Mouse (Mus musculus): ENCODE measurements around the gene Sgca.

The Sgca gene

GRCm38 (mm10) chr11:94942282-94943023, 33.7 kb downstream of the Sgca start:
- DNase-seq, result no peak

- DNase-seq, result no peak
Observed at GRCm38 (mm10) chr11:94941776-94942175, 34.4 kb downstream of the Sgca start.

- DNase-seq, result no peak
Observed at GRCm38 (mm10) chr11:94941121-94941520, 35.0 kb downstream of the Sgca start.

GRCm38 (mm10) chr11:94939280-94939679, 36.8 kb downstream of the Sgca start:
- DNase-seq, result peak; percentile 45

- DNase-seq, result no peak
Observed at GRCm38 (mm10) chr11:94938296-94938695, 37.8 kb downstream of the Sgca start.

- DNase-seq, result no peak
Observed at GRCm38 (mm10) chr11:94937787-94938186, 38.3 kb downstream of the Sgca start.

GRCm38 (mm10) chr11:94937335-94937781, 38.8 kb downstream of the Sgca start:
- no peak for DNase-seq

GRCm38 (mm10) chr11:94936851-94937295, 39.3 kb downstream of the Sgca start:
- DNase-seq, result peak; percentile 82

GRCm38 (mm10) chr11:94936045-94936444, 40.1 kb downstream of the Sgca start, which contains the start of gene Col1a1:
TSS of gene Col1a1 (plus strand) at chr11:94936224.
- DNase-seq, result no peak

GRCm38 (mm10) chr11:94934526-94934925, 41.6 kb downstream of the Sgca start:
- no peak for DNase-seq

GRCm38 (mm10) chr11:94933584-94933983, 42.5 kb downstream of the Sgca start:
- DNase-seq, result no peak

GRCm38 (mm10) chr11:94930151-94930550, 46.0 kb downstream of the Sgca start:
- no peak for DNase-seq

GRCm38 (mm10) chr11:94929599-94929998, 46.5 kb downstream of the Sgca start:
- no peak for DNase-seq

GRCm38 (mm10) chr11:94928820-94929219, 47.3 kb downstream of the Sgca start:
- peak; percentile 66 for DNase-seq

- DNase-seq, result no peak
Observed at GRCm38 (mm10) chr11:94927771-94928291, 48.3 kb downstream of the Sgca start.

- no peak for DNase-seq
Observed at GRCm38 (mm10) chr11:94926431-94926830, 49.7 kb downstream of the Sgca start.

- no peak for DNase-seq
Observed at GRCm38 (mm10) chr11:94924977-94925376, 51.1 kb downstream of the Sgca start.

- DNase-seq, result no peak
Observed at GRCm38 (mm10) chr11:94920996-94921401, 55.1 kb downstream of the Sgca start.

- no peak for DNase-seq
Observed at GRCm38 (mm10) chr11:94917717-94918116, 58.4 kb downstream of the Sgca start.

GRCm38 (mm10) chr11:94916477-94916876, 59.6 kb downstream of the Sgca start:
- no peak for DNase-seq

- no peak for DNase-seq
Observed at GRCm38 (mm10) chr11:94915675-94916403, 60.3 kb downstream of the Sgca start.

- DNase-seq, result no peak
Observed at GRCm38 (mm10) chr11:94913302-94914090, 62.6 kb downstream of the Sgca start.
